Mouse (Mus musculus): Measurements from ENCODE around the gene Nop2.
"Not testable (repeated sequence)": the region's sequence is repeated elsewhere in the genome, so short reads cannot be mapped to it uniquely, and the experiment has no call there.

The Nop2 gene

DNA sequence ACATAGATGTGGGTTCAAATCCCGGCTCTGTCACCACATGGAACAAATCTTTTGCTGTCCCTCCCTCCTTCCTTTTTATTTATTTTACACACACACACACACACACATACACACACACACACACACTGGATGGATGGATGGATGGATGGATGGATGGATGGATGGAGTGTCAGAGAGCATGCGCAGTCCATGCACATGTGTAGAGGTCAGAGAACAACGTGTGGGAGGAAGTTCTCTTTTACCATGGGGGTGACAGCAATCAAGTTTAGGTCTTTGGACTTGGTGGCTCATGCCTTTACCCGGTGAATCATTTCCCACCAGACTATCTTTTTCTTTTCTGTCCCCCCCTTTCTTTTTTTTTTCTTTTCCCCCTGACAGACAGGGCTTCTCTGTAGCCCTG is 22.0 kb downstream of the Nop2 start:
- no peak for DNase-seq (ENCODE audit: extremely low spot score)

DNA sequence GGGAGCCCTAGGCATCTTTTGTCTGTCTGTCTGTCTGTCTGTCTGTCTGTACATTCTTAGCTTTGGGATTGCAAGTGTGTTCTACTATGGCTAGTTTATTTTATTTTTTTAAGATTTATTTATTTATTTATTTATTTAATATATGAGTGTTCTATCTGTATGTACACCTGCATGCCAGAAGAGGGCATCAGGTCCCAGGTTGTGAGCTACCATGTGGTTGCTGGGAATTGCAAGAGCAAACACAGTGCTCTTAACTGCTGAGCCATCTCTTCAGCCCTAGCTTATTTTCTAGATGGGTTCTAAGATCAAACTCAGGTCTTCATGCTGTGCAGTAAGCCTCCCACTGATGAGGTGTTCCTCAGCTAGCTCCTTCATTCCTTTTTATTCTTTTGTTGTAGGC is 22.8 kb downstream of the Nop2 start:
- no peak for DNase-seq (ENCODE audit: extremely low spot score)

DNA sequence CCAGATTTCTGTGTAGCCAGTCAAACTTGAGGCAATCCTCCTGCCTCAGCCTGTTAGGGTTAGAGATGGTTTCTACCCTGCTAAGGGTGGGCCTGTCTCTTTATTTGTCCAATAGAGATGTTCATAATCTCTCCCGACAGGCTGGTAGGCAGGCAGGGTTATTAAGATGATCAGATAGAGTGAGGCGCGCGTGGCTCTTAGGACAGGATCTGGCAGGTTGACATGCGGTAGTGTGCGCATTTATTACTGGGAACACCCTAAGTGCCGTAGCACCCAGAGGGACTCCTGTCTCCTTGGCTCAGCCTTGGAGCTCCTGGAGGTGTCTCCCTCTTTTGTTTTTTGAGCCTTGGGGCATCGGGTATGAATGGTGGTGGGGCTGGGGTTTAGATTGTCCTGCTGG is 23.6 kb downstream of the Nop2 start:
- no peak for DNase-seq (ENCODE audit: extremely low spot score)

DNA sequence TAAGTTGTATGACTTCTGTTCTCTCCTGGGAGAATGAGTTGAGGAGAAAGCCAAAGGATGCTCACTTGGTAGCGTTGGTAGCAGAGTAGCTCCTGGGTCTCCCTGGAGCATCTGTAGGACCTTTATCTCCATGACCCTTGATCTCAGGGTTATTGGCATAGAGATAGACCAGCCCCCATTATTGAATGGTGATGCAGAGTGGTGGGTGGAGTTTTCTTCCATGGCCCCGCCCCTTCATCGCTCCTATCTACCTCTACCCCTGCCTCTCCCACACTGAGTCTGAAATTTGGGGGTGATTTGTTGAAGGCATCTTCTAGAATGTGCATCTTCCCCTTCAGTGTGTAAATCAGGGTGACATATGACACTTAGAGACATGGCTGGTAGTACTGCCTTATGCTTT is 24.8 kb downstream of the Nop2 start:
- DNase-seq (ENCODE audit: extremely low spot score), result no peak

DNA sequence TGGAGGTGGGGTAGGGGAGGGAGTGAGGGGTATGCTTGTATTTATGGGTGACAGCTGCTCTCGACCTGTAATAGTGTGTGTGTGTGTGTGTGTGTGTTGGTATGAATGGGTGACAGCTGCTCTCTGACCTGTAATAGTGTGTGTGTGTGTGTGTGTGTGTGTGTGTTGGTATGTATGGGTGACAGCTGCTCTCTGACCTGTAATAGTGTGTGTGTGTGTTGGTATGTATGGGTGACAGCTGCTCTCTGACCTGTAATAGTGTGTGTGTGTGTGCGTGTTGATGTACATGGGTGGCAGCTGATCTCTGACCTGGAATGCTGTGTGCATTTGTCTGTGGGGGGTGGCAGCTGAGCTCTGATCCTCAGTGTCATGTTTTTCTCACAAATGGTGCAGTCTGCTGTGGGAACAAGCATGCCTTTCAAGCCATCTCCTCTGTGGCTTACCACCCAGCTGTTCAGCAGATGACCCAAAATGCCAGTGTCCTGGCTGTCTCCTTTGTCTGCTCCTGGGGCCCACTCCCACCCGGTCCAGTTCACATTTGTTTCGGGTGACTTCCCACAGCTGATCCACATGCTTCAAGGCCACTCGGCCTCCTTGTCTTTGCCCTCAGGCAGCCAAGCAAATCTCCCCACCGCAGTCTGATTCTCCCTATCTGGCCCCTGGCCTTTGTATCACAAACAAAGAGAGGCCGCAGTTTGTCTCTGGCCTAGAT is 25.4 kb downstream of the Nop2 start:
- no peak for DNase-seq (ENCODE audit: extremely low spot score)

DNA sequence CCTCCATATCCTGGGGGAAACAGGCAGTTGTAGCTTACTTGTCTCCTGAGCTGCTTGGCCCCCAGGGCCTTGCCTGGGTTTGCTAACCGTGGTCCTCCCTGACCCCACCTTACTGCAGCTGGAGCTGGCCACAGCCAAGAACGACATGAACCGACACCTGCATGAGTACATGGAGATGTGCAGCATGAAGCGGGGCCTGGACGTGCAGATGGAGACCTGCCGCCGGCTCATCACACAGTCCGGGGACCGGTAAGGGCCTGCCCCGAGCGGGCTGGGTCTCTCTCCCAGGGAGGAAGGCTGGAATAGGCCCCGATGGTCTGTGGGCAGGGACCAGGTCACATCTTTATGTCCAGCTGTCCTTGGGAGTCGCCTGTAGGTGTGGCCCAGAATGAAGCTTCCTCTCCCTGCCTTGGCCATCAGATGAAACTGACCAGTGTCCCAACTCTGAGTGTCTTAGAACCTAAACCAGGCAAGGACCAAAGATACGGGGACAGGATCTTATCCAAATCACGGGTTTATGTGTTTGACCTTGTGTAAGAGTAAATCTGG is 27.3 kb downstream of the Nop2 start:
- DNase-seq (ENCODE audit: extremely low spot score), result no peak

DNA sequence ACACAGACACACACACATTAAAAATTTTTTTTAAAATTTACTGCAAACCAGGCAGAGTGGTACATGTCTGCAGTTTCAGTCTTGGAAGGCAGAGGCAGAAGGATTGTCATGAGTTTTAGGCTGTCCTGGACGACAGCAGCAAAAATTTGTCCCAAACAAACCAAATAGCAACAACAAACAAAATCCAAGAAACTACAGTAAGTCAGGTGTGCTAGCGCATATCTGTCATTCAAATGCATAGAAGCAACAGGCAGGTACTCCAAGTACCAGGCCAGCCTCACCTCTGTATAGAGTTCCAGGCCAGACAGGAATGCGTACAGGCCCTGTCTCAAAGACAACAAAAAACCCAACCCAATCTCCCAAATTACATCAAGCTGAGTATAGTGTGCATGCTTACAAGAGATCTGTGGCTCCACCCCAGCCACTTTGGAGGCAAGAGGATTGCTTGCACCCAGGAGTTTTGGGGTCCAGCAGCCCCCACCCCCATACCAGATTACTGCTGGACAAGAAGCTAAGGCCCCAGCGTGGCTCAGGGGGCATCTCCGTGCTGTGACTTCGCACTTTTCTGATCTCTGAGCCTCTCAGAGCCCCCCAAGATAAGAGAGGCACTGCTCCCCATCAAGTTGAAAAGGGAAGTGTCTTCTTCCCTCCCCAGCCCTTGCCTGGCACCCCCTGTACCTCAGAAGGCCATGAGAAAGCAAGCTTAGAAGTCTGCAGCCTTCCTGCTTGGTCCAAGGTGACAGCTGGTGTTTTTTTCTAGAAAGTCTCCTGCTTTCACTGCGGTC is 28.3 kb downstream of the Nop2 start:
- no peak for DNase-seq (ENCODE audit: extremely low spot score)

DNA sequence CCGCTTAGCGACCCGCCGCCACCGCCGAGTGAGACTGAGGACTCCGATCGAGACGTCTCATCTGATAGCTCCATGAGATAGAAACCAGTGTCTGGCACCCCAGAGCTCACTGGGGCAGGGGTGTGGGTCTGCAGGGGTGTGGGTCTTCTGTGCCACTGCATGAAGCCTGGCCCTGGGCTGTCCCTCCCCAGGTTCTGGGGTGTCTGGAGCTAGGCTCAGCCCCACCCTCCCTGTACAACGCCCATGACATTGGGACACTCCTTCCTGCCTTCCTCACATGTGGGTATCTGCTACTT is 28.8 kb downstream of the Nop2 start:
- no peak for DNase-seq (ENCODE audit: extremely low spot score)

DNA sequence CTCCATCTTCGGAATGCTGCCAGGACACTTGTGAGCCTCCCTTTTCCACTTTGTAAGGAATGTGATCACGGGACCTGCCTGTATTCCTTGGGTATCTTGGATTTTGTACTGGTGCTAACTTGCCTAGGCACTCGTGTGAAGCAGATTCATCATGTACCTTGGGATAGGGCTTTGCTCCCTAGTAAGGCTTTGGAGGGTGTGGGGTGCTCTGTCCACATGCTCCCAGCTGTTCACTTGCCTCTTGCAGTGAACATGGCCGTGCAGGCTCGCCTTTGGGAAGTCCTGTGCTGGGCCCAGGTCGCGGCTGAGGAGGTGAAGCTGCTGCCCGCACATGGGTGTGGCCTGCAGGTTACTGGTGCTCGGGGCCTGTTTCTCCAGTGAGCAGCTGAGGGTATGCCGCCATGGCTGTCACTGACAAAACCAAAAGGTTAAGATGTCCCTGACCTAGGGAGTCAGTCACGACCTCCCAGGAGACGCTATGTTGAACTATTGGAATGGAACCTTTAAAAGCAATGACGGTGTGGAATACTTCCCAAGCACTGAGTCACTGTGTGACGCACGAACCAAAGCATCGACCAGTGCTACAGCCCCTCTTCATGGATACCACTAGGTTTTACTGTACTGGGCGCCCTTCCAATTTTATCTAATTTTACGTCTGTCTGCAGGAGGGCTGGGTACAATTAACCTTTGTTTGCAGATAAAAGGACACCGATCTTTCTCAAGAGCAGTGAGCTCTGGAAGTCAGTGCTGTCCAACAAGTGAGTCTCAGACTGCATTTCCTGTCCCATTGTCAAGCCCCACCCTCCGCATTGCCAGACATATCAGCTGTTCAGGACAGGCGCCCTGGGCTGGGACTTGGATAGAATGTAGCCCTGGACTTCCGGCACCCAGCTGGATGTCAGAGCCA is 29.4 kb downstream of the Nop2 start:
- DNase-seq (ENCODE audit: extremely low spot score), result peak; percentile 82

DNA sequence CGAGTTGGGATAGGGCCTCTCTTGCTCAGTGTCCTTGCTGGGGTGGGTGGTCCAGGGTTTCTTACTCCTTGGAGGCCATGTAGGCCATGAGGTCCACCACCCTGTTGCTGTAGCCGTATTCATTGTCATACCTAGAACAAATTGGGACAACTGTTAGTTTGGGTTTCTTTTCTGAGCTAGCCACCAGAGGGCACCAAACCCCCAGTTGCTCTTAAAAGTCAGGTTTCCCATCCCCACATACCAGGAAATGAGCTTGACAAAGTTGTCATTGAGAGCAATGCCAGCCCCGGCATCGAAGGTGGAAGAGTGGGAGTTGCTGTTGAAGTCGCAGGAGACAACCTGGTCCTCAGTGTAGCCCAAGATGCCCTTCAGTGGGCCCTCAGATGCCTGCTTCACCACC is 30.3 kb downstream of the Nop2 start:
- DNase-seq (ENCODE audit: extremely low spot score), result peak; percentile 70

DNA sequence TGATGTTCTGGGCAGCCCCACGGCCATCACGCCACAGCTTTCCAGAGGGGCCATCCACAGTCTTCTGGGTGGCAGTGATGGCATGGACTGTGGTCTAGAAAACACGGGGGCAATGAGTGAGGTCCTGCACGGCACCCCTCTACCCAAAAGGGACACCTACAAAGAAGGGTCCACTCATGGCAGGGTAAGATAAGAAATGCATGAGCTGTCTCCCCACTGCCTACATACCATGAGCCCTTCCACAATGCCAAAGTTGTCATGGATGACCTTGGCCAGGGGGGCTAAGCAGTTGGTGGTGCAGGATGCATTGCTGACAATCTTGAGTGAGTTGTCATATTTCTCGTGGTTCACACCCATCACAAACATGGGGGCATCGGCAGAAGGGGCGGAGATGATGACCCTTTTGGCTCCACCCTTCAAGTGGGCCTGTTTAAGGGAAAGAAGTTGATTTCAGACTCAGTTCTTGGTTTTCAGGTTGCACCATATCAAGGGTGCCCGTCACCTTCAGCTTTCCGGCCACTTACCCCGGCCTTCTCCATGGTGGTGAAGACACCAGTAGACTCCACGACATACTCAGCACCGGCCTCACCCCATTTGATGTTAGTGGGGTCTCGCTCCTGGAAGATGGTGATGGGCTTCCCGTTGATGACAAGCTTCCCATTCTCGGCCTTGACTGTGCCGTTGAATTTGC is 31.1 kb downstream of the Nop2 start:
- DNase-seq (ENCODE audit: extremely low spot score), result not testable (repeated sequence)

DNA sequence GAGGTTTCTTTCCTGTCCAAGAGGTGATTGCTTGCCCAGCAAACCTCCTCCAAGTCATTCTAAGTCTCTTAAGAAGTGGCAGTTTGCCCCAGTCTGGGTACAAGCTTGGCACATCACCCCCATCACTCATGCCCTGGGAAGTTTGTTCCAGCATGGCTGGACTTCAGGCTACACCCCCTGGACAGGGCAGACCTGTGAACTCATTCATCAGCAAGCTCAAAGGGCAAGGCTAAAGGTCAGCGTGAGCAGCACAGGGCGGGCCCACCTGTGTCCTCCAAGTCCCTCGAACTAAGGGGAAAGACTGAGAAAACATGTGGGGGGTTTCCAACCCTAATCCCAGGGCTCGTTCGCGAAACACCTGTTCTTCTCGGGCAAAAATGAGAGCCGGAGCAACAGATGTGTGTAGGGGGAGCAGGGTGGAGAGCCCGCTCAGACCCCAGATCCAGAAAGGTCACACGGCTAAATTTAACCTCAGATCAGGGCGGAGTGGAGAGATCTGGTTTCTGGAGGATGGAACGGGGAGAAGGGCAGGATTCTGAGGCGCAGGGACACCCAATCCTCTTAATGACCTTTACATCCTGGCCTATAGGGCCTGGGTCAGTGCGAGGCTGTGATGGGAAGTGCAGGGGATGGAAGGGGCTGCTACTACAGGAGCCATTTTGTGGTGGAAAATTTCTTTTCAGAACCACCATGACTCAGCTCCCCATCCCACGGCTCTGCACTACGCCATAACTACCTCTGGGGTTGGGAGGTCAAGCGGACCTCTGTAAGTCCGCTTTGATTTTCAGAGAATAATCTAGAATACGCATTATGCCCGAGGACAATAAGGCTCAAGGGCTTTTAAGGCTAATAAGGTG is 32.3 kb downstream of the Nop2 start:
- DNase-seq (ENCODE audit: extremely low spot score), result no peak

DNA sequence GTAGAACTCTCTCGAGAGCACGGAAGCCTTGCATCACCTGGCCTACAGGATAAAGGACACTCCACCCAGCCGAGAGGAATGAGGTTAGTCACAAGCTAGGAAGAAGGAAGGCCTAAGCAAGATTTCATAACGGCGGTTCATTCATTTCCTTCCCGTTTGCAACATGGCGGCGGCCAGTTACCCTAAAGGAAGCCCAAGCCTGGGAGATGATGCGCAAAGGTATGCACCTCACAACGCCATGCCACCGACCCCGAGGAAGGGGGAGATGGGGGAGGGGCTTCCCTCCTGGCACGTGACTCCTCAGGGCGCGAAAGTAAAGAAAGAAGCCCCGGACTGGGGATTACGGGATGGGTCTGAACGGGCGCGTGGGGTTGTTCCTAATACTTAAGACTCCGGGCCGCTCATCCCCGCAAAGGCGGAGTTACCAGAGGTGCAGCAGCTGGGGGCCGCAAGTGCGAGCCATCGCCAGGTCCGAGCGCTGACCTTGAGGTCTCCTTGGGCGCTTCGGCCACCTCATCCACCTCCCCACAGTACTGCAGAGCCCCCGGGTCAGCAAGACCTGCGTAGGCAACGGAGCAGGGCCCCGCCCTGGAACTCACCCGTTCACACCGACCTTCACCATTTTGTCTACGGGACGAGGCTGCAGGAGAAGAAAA is 33.1 kb downstream of the Nop2 start:
- peak; percentile 88 for DNase-seq (ENCODE audit: extremely low spot score)

DNA sequence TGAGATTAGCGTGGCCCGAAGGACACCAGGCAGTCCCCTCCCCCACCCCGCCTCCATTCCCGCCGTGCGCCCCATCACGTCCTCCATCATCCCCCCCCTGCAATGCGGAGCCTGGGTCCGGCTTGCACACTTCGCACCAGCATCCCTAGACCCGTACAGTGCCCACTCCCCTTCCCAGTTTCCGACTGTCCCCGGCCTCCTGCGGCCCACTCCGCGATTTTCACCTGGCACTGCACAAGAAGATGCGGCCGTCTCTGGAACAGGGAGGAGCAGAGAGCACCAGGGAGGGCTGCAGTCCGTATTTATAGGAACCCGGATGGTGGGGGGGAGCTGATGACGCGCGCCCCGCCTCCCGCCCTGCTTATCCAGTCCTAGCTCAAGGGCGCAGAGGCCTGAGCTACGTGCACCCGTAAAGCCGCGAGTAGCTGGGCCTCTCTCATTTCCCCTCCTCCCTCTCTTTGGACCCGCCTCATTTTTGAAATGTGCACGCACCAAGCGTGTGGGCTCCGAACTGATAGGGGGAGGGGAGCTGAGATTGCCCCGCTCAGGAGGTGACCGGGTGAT is 33.7 kb downstream of the Nop2 start:
- DNase-seq (ENCODE audit: extremely low spot score), result peak; percentile 99

DNA sequence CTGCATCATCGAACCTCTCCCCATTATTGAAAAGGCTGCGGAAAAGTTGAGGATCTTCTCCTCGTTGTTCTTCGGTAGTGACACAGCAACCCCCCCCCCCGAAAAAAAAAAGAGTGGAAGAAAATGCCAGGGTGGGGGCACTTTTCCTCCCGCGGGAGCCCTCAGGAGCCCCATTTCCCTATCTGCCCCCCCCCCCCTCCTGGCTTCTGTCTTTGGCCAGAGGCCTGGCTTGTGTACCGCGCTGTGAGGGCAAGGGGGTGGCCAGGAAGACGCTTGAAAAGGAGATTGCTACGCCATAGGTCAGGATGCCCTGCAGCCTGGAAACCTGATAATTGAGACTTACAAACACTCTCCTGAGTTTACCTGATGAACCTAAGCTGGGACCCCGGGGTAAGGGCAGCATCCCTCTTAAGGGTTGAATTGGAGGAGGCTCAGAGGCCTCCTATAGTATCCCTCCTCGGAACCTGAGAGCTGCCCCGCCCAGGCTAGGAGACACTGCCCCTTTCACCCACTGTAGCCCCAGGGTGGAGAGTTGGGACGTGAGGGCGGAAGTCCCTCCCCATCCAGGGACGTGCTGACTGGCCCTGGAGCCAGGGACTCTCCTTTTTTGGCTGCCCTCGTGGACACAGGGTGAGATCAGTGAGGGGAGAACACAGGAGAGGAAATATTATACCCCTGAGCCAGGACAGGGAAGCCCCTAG is 34.5 kb downstream of the Nop2 start, which contains the start of gene Gapdh:
TSS of gene Gapdh (minus strand) at position 417 of the 701 bp plus-strand sequence.
- peak; percentile 87 for DNase-seq (ENCODE audit: extremely low spot score)

DNA sequence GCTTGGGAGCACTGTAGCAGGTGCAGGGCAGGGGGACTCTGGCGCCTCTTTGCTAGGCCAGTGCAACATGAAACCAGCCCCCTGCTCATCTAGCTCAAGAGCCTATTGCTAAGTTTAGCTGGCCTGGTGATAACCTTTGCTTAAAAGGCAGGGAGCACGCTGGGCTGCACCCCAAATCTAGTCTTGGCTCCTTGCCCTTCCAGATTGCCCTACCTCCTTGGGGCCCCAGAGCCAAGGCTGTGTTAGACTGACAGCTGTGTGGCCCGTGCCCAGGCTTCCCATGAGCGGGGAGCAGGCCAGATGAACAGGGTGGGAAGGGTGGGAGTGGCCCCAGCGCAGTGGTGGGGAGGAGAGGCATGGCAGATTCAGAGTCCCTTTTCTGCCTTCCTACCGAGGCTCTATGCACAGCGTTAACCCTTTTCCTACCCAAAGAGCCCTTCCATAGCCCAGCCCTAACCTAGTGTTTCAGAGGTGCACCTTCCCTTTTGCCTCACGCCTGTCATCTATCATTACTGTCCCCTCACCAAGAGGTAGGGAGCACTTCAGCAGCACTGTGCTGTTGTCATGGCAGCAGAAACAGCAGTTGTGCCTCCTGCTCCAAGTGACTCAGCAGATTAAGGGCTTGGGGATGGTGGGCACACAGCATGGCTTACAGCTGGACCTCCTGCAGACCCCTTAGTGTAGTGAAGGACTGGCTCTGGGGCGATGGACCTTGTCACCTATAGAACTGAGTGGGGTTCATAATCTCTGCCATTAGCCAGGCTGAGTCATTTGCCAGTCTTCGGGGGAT is 35.3 kb downstream of the Nop2 start:
- peak; percentile 67 for DNase-seq (ENCODE audit: extremely low spot score)

DNA sequence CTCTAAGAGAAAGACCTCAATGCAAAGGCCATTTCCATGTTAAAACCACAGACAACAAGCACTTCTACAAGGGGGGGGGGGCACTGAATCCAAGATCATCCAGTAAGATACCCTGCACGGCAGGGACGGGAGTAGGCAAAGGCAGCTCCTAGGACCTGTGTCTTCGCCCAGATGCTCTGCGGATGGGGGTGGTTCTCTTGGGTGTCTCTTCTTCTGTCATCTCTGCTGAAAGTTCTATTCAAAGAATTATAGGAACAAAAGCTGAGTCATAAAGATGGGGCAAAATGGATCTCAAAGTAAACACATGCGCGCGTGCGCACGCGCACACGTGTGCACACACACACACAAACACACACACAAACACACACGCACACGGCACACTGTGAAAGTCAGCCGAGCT is 36.4 kb downstream of the Nop2 start:
- DNase-seq (ENCODE audit: extremely low spot score), result no peak

DNA sequence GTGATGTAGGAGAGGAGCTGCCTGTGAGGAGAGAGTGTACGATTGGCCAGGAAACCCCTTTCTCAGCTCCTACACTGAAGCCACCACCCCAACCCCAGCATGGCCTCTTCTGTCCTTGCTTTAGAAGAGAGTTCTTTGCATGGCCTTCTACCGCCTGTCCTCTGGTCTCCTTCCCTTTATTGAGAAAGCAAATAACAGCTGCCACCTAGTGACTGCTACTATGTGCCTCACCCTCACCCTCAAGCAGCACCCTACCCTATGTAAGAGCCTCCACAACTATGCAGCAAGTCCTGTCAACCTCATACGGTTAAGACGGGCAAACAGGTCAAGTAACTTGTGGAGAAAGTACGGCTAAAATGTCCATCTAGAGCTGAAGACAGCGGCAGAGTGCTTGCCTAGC is 38.5 kb downstream of the Nop2 start:
- no peak for DNase-seq (ENCODE audit: extremely low spot score)
